Mouse (Mus musculus) granulocyte monocyte progenitor cell, adult 5-6 weeks (primary cell): ENCODE measurements around the gene AC141477.1. TPM values are rescaled to one million over a fixed set of nuclear protein-coding genes. Genes with fewer than 3 reads are reported as not detected.
A peak's percentile ranks its signal among the peaks of the same experiment; 100 is the strongest.

Experiments
- ATAC-seq: replicated peaks from 2 replicates; pipeline ENCODE4 v1.8.0; 2016; ENCODE audit warnings: mild to moderate bottlenecking, moderate TSS enrichment, inconsistent platforms; ENCODE audit not compliant: poor library complexity, severe bottlenecking
- total RNA-seq, 2 experiments: library from RNA; stranded (forward) in 1 of 2; stranded (reverse) in 1 of 2; fragments of 200-712, 200-1000 nt in 1 of 2; fragments of >200 nt in 1 of 2; fragmentation: Nextera tagmentation in 1 of 2; gene quantifications; 2 replicates each; pipeline ENCODE4 v1.2.3; 2014 to 2017

AC141477.1 gene
- total RNA-seq (2014; fragmentation: Nextera tagmentation) (12.7 TPM in 1 of 2 replicates, not detected in the other), total RNA-seq (2017) (10.5 TPM in 1 of 2 replicates, not detected in the other)

DNA sequence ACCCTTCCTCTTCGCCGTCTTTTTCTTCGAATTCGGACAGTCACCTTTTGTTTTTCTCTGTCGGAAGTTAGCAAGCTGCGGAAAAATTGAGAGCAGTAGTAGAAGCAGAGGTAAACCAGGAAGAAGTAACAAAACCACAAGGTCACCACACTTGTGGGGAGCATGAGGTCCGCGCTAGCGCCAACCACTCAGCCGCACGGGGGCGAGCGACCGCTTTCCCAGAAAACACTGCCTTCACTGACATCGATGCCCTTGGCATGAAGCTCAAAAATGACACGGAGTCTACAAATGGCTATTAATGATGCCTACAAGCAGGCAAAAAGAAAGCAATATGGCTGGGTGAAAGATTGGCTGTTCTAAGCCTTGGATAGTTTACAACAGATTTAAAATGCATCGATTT is at the start of gene AC141477.1:
TSS of gene AC141477.1 (minus strand) at position 164 of the 400 bp plus-strand sequence.
- ATAC-seq, result no peak

DNA sequence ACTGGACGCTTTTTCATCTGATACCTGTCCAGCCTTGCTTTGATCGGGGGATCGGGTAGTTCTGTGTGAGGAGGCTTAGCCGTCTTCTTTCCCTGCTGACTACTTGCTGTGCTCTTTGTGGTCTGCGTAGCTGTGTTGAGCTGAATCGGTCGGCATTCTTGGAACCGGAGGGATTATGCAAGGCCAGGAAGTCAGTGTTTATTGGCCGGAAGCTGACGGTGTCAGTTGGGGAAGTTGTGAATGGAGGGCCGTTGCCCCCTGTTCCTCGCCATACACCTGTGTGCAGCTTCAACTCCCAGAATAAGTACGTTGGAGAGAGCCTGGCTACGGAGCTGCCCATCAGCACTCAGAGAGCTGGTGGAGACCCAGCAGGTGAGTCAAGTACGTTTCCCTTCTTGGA is 49.0 kb upstream of the AC141477.1 start:
- ATAC-seq, result peak; percentile 77

DNA sequence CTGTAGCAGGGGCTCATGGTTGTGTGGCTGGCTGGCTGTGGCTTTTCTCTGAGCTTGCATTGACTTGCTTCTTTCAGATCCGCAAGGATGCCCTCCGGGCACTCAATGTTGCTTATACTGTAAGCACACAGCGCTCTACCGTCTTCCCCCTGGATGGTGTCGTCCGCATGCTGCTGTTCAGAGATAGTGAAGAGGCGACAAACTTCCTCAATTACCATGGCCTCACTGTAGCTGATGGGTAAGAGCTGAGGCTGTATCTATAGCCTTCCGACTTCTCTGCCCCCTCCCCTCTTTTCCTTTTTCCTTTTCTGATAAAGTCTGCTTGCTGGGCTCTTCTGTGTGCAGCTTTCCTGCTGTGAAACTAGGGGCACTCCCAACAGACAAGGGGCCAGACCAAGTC is 48.0 kb upstream of the AC141477.1 start:
- peak; percentile 40; the same call in 1 of the 2 replicates for ATAC-seq

DNA sequence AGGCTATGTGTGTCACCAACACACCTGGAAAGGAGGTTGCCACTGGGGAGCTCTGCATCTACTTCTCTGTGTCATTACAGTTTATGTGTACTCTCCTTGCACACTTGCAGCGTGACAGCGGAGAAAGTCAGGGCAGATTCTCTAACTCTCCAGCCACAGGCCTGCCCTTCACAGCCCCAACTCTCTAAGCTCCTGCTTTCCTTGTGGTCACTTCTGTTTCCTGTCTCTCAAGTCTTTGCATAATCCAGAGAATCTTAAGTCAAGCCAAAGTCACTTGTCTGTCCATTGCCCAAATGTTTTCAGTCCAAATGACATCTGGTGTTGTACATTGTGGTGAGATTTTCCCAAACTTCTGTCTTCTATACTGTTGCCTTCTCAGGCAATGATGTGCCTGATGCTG is 46.1 kb upstream of the AC141477.1 start:
- ATAC-seq, result peak; percentile 69

DNA sequence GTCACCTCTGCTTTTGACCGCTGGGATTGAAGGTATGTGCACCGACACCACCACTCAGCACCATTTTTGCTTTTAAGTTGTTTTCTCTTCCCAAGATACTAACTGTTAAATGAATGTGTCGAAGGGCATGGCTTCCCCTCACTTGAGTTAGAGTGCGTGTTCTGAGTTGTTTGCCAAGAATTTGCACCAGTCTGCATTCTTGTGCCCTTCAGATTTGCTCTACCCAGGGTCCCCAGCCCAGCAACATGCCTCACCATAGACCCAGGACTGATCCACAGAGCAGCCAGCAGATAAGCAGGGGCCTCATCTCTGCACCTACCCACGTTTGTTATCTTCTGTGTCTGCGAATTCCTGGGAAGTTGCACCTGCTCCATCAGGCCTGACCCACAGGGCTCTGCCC is 41.2 kb upstream of the AC141477.1 start:
- no peak for ATAC-seq

DNA sequence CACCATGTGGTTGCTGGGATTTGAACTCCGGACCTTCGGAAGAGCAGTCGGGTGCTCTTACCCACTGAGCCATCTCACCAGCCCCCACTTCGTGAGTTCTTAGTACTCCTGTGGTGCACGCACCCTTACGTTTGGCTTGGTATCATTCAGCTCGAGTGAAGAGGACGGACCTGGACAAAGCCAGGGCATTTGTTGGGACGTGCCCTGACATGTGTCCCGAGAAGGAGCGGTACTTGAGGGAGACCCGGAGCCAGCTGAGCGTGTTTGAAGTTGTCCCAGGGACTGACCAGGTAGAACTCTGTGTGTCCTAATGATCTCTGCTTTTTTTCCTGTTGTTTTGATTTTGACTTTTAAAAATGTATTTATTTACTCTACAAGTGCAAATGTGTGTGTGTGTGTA is 40.6 kb upstream of the AC141477.1 start:
- ATAC-seq, result no peak

DNA sequence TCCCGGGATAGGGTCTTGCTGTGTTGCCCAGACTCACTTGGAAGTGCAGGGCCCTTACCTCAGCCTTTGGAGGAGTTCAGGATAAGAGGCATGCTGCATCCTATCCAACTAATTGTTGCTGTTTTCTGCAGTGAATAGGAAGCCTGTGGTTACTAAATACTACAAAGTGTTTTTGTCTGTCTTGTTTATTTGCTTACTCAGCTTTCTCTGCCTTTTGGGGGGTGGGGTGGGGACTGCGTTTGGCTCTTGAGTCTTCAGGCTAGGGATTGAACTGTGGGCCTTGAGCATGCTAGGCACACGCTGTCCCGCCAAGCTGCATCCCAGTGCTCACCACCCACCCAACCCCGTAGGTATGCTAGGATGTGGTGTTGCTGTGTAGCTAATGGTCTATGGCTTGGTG is 33.5 kb upstream of the AC141477.1 start:
- no peak for ATAC-seq

DNA sequence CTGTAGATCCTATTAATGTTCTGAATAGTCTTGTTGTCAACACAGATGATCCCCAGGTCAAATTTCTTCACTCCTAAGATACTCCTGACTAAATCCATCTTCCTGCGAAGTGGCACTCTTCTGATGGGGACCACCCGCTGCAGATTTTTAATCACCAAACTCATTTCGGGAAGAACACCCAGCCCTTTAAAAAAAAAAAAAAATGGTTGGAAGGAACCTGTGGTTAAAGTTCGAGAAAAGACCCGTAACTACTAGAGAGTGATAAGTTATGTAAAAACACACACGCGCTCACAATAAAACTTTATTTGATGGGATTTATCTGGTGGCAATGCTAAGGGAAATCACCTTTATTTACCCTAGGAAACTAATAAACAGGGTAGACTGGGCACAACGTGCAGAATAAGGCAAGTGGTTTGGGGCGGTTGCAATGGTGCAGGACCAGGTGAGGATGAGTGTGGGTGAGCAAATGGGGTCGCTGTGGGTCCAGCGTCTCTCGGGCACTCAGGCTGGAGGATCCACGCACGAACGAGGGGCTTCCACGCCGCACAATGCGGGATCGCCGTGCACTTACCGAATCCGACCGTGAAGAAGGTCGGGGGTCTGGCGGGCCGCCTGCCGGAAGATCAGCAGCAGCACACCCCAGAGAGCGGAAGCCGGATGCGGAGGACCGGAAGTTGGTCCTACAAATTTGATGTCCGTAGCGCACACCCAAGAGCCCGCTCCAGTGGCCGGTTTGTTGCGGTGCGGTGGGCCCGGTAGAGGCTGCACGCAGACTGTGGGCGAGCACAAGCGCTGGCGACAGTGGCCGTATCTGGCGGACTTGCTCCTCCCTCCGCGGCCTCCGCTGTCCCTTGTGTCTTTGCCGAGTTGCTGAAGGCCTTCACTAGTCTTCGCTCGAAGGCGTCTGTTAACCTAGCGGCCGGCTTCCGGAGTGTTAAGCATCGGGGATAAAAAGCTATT is 28.2 kb upstream of the AC141477.1 start, which contains the start of the genes Mcm3ap and Ybey:
TSS of gene Mcm3ap (plus strand) at position 725 of the 960 bp plus-strand sequence.
TSS of gene Ybey (minus strand) at position 912 of the 960 bp plus-strand sequence.
- ATAC-seq, result peak; percentile 99

DNA sequence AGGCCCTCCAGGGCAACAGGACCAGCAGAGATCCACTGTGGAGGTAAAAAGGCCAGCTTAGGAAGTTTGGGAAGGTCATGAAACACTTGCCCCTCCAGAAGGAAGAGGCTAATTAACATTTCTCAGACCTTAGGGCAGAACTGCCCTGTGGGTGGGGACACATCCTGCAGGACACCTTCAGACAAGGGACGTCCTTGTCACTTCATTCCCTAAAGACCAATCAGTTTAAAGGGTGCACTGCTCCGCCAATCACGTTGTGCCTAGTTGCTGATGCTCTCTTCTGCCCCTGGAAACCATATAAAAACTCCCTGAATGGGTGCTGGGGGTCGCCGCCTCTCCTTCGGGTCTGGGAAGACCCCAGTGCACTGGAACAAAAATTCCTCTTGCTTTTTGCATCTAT is 22.5 kb upstream of the AC141477.1 start:
- no peak for ATAC-seq

DNA sequence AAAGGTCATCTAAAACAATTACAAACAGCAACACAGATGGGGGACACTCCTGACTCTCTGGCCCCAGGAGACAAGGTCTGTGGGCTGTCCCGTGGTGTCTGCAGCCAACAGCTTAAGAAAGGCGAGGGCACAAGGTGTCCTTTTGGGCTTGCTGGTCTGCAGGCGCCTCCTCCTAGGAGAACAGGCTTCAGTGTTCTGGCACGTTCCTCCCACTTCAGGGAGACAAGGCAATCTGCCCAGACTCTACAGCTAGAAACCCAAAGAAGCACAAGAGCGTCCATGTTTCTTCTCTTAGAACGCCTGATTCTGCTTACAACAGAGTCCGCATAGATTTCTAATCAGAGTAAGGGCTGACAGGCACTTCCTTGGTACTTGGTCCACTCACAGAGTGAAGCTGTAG is 22.1 kb upstream of the AC141477.1 start:
- ATAC-seq, result no peak

DNA sequence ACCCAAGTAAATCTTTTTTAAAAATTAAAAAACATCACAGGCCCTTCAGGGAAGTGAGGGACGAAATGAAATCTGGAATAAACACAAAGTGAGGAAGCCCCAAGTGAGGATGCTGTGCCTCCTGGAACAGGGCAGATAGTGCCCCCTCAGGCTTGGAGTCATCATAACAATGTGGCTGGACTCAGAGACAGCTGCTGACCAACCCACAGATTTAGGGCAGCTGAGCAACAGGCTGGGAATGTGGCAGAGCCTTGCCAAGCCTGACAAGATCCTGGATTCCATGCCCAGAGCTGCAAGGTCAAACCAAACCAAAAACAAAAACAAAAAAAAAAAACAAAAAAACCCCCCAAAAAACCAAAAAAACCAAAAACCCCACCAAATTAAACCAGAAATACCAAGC is 21.0 kb upstream of the AC141477.1 start:
- ATAC-seq, result no peak

DNA sequence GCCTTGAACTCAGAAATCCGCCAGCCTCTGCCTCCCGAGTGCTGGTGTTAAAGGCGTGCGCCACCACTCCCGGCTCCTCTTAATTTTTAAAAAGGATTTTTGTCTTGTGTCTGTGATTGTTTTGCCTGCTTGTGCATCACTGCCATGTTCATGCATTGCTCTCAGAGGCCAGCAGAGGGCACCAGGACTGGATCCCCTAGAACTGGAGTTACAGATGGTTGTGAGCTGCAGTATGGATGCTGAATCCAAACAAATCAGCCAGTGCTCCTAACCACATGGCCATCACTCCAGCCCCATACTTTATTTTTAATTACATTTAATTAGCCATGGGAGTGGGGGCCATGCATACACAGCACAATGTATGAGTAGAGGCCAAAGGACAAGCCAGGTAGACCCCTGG is 15.0 kb upstream of the AC141477.1 start:
- peak; percentile 73 for ATAC-seq

DNA sequence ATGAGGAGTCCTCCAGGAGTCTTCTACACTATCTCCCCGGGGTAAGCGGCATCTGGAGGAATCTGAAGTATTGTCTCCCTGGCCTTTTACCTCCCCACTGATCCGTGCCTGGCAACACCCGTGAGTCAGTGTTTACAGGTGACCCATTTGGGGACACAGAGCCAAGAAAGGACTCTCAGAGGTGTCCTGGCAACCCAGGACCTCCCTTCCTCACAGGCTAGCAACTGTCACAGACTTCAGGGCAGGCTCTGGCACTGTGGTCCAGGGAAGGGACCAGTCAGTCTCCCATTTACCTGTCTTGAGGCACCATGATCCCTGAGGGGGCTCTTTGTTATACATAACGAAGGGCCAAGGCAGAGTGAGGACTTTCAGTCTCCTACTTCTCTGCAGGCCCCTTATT is 8.6 kb upstream of the AC141477.1 start, which contains the start of gene 2610028H24Rik:
TSS of gene 2610028H24Rik (plus strand) at position 231 of the 400 bp plus-strand sequence.
- no peak for ATAC-seq

DNA sequence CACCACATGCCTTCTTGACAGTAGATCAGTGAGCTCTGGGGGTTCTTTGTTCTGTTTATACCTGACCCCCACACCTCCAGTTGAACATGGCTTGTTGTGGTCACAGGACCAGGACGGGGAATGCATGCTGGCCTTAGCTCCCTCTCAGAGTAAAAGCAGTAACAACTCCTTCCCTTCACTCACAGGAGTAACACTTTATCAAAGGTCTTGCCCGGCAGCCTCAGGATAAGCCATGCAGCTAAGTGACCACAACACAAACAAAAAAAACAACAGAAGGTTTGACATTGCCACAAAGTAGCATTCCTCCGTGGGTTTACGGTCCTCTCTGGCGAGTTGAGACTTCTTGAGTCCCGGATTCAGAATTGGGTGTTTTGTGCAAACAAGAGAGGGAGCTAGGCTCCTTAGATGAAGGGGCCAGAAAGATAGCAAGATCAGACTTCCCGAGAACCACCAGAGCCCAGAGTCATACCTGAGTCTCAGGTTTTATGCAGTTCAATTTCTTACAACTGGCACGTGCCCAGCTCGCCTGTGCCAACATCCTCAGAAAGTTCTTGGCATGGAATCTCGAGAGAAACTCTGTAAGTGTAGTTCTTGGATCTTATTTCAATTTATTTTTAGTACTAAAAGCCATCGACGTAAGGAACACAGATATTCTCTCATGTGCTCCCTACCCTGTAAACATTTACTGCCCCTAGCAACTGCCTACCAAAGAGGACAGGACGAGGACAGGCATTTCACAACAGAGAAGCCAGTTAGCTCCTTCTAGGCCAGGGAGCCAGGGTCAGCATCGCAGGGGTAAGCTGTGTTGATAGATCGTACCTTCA is 7.4 kb upstream of the AC141477.1 start:
- no peak for ATAC-seq

DNA sequence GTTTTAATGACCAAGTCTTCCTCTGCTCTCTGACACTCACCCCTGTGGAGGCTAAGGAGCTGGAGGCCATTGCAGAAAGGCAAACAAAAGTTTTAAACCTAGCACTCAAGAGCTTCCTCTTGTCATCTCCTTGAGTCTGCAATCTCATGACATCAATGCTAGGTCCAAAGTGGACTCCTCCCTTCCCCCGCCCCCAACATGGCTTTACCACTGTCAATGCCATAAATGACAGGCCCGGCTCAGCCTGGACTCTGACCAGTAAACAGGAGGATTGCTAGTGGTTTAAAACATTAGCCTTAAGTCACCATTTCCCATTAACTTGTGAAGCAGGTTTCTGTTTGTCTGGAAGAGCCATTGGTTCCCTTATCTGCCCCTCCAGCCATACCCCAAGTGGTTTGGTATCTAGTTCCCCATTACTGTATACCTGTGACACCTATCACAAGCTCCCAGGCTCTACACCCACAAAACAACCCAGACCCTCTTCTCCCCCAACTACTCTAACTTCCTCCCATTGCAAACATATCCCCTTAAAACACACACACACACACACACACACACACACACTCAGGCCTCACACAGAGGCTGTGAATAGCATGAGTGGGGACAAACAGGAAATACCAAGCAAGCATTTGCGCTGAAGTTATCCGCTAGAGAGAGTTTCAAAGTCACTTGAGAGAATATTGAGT is 5.9 kb upstream of the AC141477.1 start:
- ATAC-seq, result peak; percentile 4

DNA sequence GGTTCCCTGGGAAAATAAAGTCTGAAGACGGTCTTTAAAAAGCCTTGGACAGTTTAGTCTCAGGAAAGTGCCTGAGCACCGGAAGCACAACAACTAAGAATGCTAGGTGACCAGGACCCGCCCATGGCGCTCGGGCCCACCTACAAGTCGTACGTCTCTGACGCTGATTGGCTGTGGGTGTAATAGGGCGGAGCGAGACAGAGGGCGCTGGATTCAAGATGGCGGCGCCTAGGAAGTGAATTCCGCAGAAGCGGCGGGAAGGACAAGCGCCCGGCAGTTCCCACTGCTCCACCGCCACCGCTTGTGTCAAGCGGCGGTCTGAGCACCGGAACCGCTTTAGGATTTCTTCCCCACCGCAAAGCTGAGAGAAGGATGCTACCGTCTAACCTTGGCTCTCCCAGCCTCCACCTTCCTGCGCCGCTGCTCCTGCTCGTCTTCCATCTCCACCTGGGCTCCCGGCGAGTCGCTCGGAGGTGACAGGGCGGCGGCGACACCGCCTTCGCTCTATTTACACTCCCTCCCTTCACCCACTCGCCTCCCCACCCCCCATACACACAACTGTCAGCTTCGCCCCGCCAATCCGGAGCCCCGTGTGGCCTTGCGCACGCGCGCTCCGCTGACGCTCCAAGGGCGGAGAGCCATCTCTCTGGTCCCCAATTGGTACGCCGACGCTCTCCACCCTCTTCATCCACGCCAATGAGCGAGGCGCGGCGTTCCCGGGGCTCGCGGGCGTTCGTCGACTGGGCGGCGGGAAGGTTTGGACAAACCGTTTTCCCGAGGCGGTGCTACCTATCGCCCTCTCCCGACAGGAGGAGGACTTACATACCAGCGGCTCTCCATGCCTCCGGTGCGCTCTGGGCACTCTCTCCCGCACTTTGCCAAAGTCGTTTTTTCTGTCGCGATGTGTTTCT is 2.2 kb upstream of the AC141477.1 start, which contains the start of gene Pcnt:
TSS of gene Pcnt (minus strand) at position 609 of the 911 bp plus-strand sequence.
- ATAC-seq, result peak; percentile 90

DNA sequence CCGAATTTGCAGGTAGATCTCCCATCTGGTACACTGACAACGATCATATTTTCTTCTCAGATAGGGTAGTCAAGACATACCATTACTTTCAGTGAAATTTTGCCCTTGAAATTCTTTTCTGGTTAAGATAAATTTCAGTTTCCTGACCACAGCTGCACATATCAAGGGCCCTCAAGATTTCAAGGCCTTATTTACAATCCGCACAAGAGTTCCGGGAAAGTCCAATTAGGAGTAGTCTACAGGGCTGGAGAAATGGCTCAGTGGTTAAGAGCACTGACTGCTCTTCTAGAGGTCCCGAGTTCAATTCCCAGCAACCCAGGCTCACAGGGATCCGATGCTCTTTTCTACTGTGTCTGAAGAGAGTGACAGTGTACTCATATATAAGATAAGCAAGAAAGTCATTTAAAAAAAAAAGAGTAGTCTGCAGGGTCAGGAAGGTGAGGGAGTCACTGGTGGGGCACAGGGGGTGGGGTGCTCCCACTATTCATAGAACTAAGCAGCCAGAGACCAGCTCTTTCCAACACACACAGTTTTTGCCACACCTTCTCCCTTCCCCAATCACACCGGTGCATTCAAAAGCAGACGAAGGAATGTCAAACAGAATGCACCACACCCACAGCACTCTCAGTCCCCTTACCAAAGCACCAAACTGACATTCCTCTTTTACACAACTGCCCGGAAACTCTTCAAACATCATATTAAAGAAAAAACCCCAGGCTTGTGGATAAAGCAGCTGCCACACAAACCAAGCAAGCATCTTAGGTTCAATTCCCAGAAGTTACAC is 945 bp downstream of the AC141477.1 start:
- no peak for ATAC-seq

DNA sequence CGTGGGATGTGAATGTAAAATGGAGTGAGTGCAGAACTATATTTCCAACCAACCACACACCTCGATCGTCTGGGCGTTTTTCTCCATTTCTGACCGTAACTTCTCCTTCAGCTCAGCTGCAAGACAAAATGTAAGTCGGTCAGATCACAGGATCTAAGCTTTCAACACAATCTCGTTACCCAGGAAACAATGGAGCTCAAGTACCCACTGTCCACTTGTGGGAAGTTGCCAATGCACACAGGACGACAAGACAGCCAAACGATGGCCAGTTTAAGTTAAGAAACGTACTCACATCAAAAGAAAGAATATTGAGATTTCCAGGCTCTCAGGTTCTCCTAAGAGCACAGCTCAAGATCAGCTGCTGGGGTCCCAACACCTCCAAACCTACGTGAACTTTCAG is 6.3 kb downstream of the AC141477.1 start:
- ATAC-seq, result no peak
